Mouse (Mus musculus): Measurements from ENCODE around the gene Tusc2. TPM values are rescaled to one million over a fixed set of nuclear protein-coding genes. Genes with fewer than 3 reads are reported as not detected.

The Tusc2 gene
- polyA plus RNA-seq, 1 experiment from 2014 or later, result 35.9 TPM

DNA sequence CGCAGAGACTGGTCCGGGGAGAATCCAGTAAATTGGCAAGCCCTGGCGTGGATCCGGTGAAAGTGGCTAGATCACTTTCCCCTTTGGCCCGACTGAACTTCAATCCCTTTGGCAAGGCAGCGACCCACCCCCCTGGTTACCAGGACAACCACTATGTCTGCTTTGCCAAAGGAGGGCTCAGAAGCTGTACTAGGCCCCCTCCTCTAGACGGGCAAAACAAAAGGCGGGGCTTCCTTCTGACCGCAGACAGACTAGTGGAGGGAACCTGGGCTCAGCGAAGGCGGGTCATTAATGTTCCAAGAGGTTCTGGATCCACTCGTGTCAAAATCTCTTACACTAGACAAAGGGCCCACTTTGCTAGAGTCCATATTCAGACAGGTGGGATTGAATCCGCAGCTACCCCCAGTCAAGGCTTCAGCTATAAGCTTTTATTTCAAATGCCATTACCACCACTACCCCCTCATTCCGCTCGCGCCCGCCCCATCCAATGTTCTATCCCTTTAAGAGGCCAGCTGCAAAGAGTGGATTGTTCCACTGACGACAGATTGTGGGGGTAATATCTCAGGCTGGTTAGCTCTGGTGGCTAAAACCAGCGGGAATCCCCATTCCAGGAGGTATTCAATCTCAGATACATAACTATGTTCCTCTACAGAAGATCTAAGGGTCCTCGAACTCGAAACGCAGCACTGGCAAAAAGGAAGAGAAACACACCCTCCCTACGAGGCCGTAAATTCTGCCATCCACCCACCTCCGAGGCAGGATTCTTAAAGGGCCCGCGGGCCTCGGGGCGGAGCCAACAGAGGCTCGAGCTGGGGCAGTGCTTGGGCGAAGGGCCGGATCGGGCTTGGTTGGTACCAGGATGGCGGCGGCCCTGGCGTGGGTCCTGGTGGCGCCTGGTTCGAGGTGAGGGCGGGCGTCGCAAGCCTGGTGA is 5.5 kb downstream of the Tusc2 start:
- ATAC-seq, result peak; percentile 83
- 0% methylated on average over 40 of the region's 41 CpGs for WGBS (ENCODE audit: insufficient replicate concordance)
- peak overlapping the region; percentile 94 for H3K4me3 ChIP-seq (ENCODE audit: low read depth, low read length)

DNA sequence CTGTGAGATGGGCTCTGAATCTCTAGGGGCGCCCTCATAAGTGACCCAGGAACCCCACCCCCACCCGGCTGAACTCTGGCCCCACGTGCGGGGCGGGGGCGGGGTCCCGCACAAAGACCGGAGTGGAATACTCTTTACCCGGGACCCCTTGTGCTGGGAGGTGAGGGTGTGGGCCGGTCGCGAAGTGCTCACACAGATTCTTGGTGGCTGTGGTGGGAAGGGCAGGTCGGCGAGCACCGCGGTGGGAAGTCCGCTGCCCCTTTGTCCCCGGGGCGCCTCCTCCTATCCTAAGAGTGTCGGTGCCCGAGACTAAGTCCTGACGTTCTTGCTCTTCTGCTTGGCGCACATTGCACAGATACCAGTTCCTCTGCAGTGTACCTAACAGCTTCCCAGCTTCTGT is 6.2 kb downstream of the Tusc2 start:
- TF ChIP-seq EP300 (IDR thresholded peaks at IDR 0.05; ENCODE audit: low read depth), result peak; percentile 13; the same call in 1 of the 2 replicates
- no peak for TF ChIP-seq CTCF (IDR thresholded peaks at IDR 0.05; ENCODE audit: low read depth)
- Histone ChIP-seq H3K27ac (ENCODE audit: low read depth) (peak overlapping the region; percentile 87), H3K4me2 (ENCODE audit: low read depth, low read length) (peak overlapping the region; percentile 90), H3K27me3 (ENCODE audit: insufficient read depth, low read length) (no peaks in the 10 kb centered on the region), H3K4me1 (ENCODE audit: insufficient read depth) (peaks cover 64% of the 10 kb centered on the region), H3K9ac (replicated peaks) (peak overlapping the region; percentile 86), H3K4me3 (ENCODE audit: low read depth, low read length) (peak overlapping the region; percentile 94), H3K9me3 (ENCODE audit: low read length) (no peaks in the 10 kb centered on the region), H3K36me3 (replicated peaks; ENCODE audit: insufficient read depth, low read length) (peaks cover 18% of the 10 kb centered on the region)
- DNase-seq, result no peak
- under 1% methylated on average over 22 of the region's 23 CpGs for WGBS (ENCODE audit: insufficient replicate concordance)
- peak; percentile 18 for ATAC-seq

More for the DNA sequence above, 5.5 kb downstream of the Tusc2 start:
- peaks cover 71% of the 10 kb centered on the region for H3K4me1 ChIP-seq (ENCODE audit: insufficient read depth)
- peak overlapping the region; percentile 86 for H3K9ac ChIP-seq (replicated peaks)
- H3K27me3 ChIP-seq (ENCODE audit: insufficient read depth, low read length), result no peaks in the 10 kb centered on the region
- peak overlapping the region; percentile 87 for H3K27ac ChIP-seq (ENCODE audit: low read depth)
- H3K4me2 ChIP-seq (ENCODE audit: low read depth, low read length), result peak overlapping the region; percentile 90
- peaks cover 18% of the 10 kb centered on the region for H3K36me3 ChIP-seq (replicated peaks; ENCODE audit: insufficient read depth, low read length)
- H3K9me3 ChIP-seq (ENCODE audit: low read length), result no peaks in the 10 kb centered on the region
- no peak for TF ChIP-seq CTCF (IDR thresholded peaks at IDR 0.05; ENCODE audit: low read depth)
- TF ChIP-seq EP300 (IDR thresholded peaks at IDR 0.05; ENCODE audit: low read depth), result peak; percentile 78
- DNase-seq, result peak; percentile 89

- 50% methylated on average over 13 of the region's 13 CpGs for WGBS (ENCODE audit: insufficient replicate concordance)
- peaks cover 13% of the 10 kb centered on the region for H3K36me3 ChIP-seq (replicated peaks; ENCODE audit: insufficient read depth, low read length)
- peak overlapping the region; percentile 87 for H3K27ac ChIP-seq (ENCODE audit: low read depth)
- no peaks in the 10 kb centered on the region for H3K9me3 ChIP-seq (ENCODE audit: low read length)
- H3K4me1 ChIP-seq (ENCODE audit: insufficient read depth), result peaks cover 61% of the 10 kb centered on the region
- peak overlapping the region; percentile 86 for H3K9ac ChIP-seq (replicated peaks)
- no peak for DNase-seq
- TF ChIP-seq EP300 (IDR thresholded peaks at IDR 0.05; ENCODE audit: low read depth), result no peak
- no peak for TF ChIP-seq CTCF (IDR thresholded peaks at IDR 0.05; ENCODE audit: low read depth)
- H3K4me3 ChIP-seq (ENCODE audit: low read depth, low read length), result peak overlapping the region; percentile 94
- ATAC-seq, result no peak
- no peaks in the 10 kb centered on the region for H3K27me3 ChIP-seq (ENCODE audit: insufficient read depth, low read length)
- H3K4me2 ChIP-seq (ENCODE audit: low read depth, low read length), result peak overlapping the region; percentile 90
These were observed 7.0 kb downstream of the Tusc2 start for GRCm38 (mm10) chr9:107570016-107570415.

DNA sequence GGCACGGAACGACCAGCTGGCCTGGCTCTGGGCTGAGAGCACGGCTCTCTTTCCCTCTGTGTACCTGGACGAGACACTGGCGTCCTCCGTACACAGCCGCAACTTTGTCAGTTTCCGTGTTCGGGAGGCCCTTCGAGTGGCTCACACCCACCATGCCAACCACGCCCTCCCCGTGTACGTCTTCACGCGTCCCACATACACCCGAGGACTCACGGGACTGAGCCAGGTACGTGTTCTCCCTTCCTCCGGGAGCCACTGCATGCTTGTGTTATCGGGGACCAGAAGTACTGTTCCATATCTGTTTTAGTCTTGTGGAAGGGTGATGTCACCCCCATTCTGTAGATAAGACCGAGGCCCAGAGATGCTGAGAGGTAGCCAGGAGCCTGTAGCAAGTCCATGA is 7.8 kb downstream of the Tusc2 start:
- Histone ChIP-seq H3K4me3 (ENCODE audit: low read depth, low read length) (peak overlapping the region; percentile 94), H3K9me3 (ENCODE audit: low read length) (no peaks in the 10 kb centered on the region), H3K9ac (replicated peaks) (peak overlapping the region; percentile 86), H3K4me1 (ENCODE audit: insufficient read depth) (peaks cover 58% of the 10 kb centered on the region), H3K27ac (ENCODE audit: low read depth) (peak overlapping the region; percentile 87), H3K4me2 (ENCODE audit: low read depth, low read length) (peak overlapping the region; percentile 90), H3K36me3 (replicated peaks; ENCODE audit: insufficient read depth, low read length) (peaks cover 7% of the 10 kb centered on the region), H3K27me3 (ENCODE audit: insufficient read depth, low read length) (no peaks in the 10 kb centered on the region)
- ATAC-seq (peak; percentile 7), DNase-seq (peak; percentile 65)
- TF ChIP-seq CTCF (IDR thresholded peaks at IDR 0.05; ENCODE audit: low read depth) (no peak), EP300 (IDR thresholded peaks at IDR 0.05; ENCODE audit: low read depth) (peak; percentile 84)
- 61% methylated on average over 21 of the region's 21 CpGs for WGBS (ENCODE audit: insufficient replicate concordance)

GRCm38 (mm10) chr9:107571534-107572326 is 8.7 kb downstream of the Tusc2 start:
- H3K36me3 ChIP-seq (replicated peaks; ENCODE audit: insufficient read depth, low read length), result peaks cover 7% of the 10 kb centered on the region
- ATAC-seq, result no peak
- DNase-seq, result no peak
- peak overlapping the region; percentile 86 for H3K9ac ChIP-seq (replicated peaks)
- H3K4me3 ChIP-seq (ENCODE audit: low read depth, low read length), result peak overlapping the region; percentile 94
- H3K4me1 ChIP-seq (ENCODE audit: insufficient read depth), result peaks cover 56% of the 10 kb centered on the region
- H3K9me3 ChIP-seq (ENCODE audit: low read length), result no peaks in the 10 kb centered on the region
- TF ChIP-seq CTCF (IDR thresholded peaks at IDR 0.05; ENCODE audit: low read depth) (no peak), EP300 (IDR thresholded peaks at IDR 0.05; ENCODE audit: low read depth) (peak; percentile 20; the same call in 1 of the 2 replicates)
- no peaks in the 10 kb centered on the region for H3K27me3 ChIP-seq (ENCODE audit: insufficient read depth, low read length)
- peak overlapping the region; percentile 87 for H3K27ac ChIP-seq (ENCODE audit: low read depth)
- WGBS (ENCODE audit: insufficient replicate concordance), result 78% methylated on average over 22 of the region's 22 CpGs
- peak overlapping the region; percentile 90 for H3K4me2 ChIP-seq (ENCODE audit: low read depth, low read length)

GRCm38 (mm10) chr9:107572327-107572662 is 9.2 kb downstream of the Tusc2 start:
- ATAC-seq, result no peak
- WGBS (ENCODE audit: insufficient replicate concordance), result 91% methylated on average over 2 of the region's 2 CpGs
- peak overlapping the region; percentile 87 for H3K27ac ChIP-seq (ENCODE audit: low read depth)
- H3K36me3 ChIP-seq (replicated peaks; ENCODE audit: insufficient read depth, low read length), result peaks cover 7% of the 10 kb centered on the region
- peak overlapping the region; percentile 90; the same call in 1 of the 2 replicates for H3K4me2 ChIP-seq (ENCODE audit: low read depth, low read length)
- peaks cover 57% of the 10 kb centered on the region for H3K4me1 ChIP-seq (ENCODE audit: insufficient read depth)
- H3K27me3 ChIP-seq (ENCODE audit: insufficient read depth, low read length), result no peaks in the 10 kb centered on the region
- TF ChIP-seq CTCF (IDR thresholded peaks at IDR 0.05; ENCODE audit: low read depth), result no peak
- no peak for TF ChIP-seq EP300 (IDR thresholded peaks at IDR 0.05; ENCODE audit: low read depth)
- H3K9ac ChIP-seq (replicated peaks), result 0 out of 2 replicates have a peak overlapping the region, but pooled peaks have one; percentile 9
- no peaks in the 10 kb centered on the region for H3K9me3 ChIP-seq (ENCODE audit: low read length)
- no peak overlapping the region for H3K4me3 ChIP-seq (ENCODE audit: low read depth, low read length)
- DNase-seq, result no peak

Measured in liver, postnatal 0 days (tissue).